Mouse (Mus musculus): ENCODE data around the gene Cdh4.

Cdh4 gene

GRCm38 (mm10) chr2:179945051-179945450 lies 502.8 kb downstream of the Cdh4 start:
- no peak for DNase-seq (ENCODE audit: low spot score in 2 of 2)

- no peak for DNase-seq (ENCODE audit: low spot score in 2 of 2)
Measured at GRCm38 (mm10) chr2:179946496-179946895, 504.3 kb downstream of the Cdh4 start.

GRCm38 (mm10) chr2:179947607-179948006 lies 505.4 kb downstream of the Cdh4 start:
- no peak for DNase-seq (ENCODE audit: low spot score in 2 of 2)

GRCm38 (mm10) chr2:179948820-179949219 lies 506.6 kb downstream of the Cdh4 start:
- no peak for DNase-seq (ENCODE audit: low spot score in 2 of 2)
